Mouse (Mus musculus) hindbrain, postnatal 0 days (tissue): ENCODE data around the gene Tenm4. TPM values are rescaled to one million over a fixed set of nuclear protein-coding genes. Genes with fewer than 3 reads are reported as not detected.

ENCODE experiments used
- ATAC-seq: fragments of 200-750 bp; cut with Nextera tagmentation; 2 replicates; pipeline ENCODE4 v1.8.0; 2017; ENCODE audit warnings: mild to moderate bottlenecking, moderate TSS enrichment, moderate library complexity
- DNase-seq: peaks from one replicate; pipeline ENCODE4 v3.0.0-alpha.2; 2015; ENCODE audit warnings: low spot score
- H3K27ac ChIP-seq: fragments of 300-500 bp; sonication (generic); 2 replicates; pipeline ENCODE4 v1.5.1; 2014; ENCODE audit warnings: mild to moderate bottlenecking
- H3K27me3 ChIP-seq: fragments of 300-500 bp; sonication (generic); 2 replicates; pipeline ENCODE4 v1.6.1; 2014; ENCODE audit warnings: low read length, mixed read lengths; ENCODE audit not compliant: insufficient read depth
- H3K36me3 ChIP-seq: fragments of 300-500 bp; sonication (generic); 2 replicates; pipeline ENCODE4 v1.6.1; 2014; ENCODE audit warnings: low read length, mixed read lengths; ENCODE audit not compliant: insufficient read depth
- H3K4me1 ChIP-seq: fragments of 300-500 bp; sonication (generic); 2 replicates; pipeline ENCODE4 v1.6.1; 2014; ENCODE audit warnings: antibody characterized with exemption, low read length, mixed read lengths; ENCODE audit not compliant: insufficient read depth
- H3K4me2 ChIP-seq: fragments of 300-500 bp; sonication (generic); 2 replicates; pipeline ENCODE4 v1.6.1; 2014; ENCODE audit warnings: low read depth, mild to moderate bottlenecking, low read length, moderate library complexity, mixed read lengths
- H3K4me3 ChIP-seq: fragments of 300-500 bp; sonication (generic); 2 replicates; pipeline ENCODE4 v1.5.1; 2014; ENCODE audit warnings: low read length
- H3K9ac ChIP-seq: fragments of 300-500 bp; sonication (generic); replicated peaks from 2 replicates; pipeline ENCODE4 v1.6.1; 2014; ENCODE audit warnings: mild to moderate bottlenecking, low read length, moderate library complexity, mixed read lengths
- H3K9me3 ChIP-seq: fragments of 300-500 bp; sonication (generic); 2 replicates; pipeline ENCODE4 v1.6.1; 2016; ENCODE audit warnings: low read length, mixed read lengths
- CTCF ChIP-seq: IDR thresholded peaks from 2 replicates; pipeline ENCODE4 v1.5.1; 2016; ENCODE audit warnings: antibody characterized with exemption, control low read depth, low read depth
- WGBS: fragments of 180-500 bp; shearing (Covaris S2); extraction: QIAGEN DNeasy Blood & Tissue Kit; methylation state at CpG from one replicate; pipeline ENCODE4 v1.1.7; 2014; 5-methylcytosine and 5-hydroxymethylcytosine counted together
- polyA plus RNA-seq: library from polyadenylated mRNA; unstranded; fragments of >200 nt; fragmentation: Nextera tagmentation; extraction: Ambion mirVana; gene quantifications from 2 replicates; pipeline ENCODE4 v1.2.1, GENCODE M21; 2015
- total RNA-seq: library from RNA; depleted of rRNA; stranded (reverse); fragments of >200 nt; gene quantifications from 2 replicates; pipeline ENCODE4 v1.2.3, GENCODE M21; 2014

Gene Tenm4
- total and polyA plus RNA-seq, 2 experiments from 2014 or later: 24.1 to 49.7 TPM

DNA sequence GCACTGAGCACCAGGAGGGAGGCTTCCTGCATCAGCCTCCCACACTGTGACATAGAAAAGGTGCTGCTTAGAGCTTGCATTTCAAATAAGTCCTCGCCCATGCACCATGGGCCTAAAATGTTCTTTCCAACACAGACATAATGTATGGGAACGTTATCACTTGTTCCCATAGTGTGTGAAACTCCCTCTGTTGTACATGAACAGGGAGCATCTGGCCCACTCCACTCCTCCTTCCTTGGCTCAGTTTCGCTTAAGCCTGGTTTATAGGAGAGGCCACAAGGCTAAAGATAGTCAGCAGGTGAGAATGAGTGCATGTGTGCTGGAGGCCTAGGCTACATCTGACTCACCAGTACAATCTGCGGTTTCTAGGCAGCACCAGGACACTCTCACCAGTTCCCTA lies 667.9 kb downstream of the Tenm4 start:
- Histone ChIP-seq H3K27ac (no peak overlapping the region), H3K4me3 (no peak overlapping the region), H3K4me2 (no peak overlapping the region), H3K9me3 (no peaks in the 10 kb centered on the region), H3K4me1 (0 out of 2 replicates have a peak, but pooled peaks cover 3% of the 10 kb centered on the region), H3K9ac (no peak overlapping the region), H3K36me3 (0 out of 2 replicates have a peak, but pooled peaks cover 5% of the 10 kb centered on the region), H3K27me3 (no peaks in the 10 kb centered on the region)
- no peak for ATAC-seq
- DNase-seq: no peak
- TF ChIP-seq CTCF: no peak
- WGBS: 90% methylated on average over 4 of the region's 4 CpGs

- Histone ChIP-seq H3K36me3 (0 out of 2 replicates have a peak, but pooled peaks cover 5% of the 10 kb centered on the region), H3K4me2 (no peak overlapping the region), H3K4me3 (no peak overlapping the region), H3K9me3 (no peaks in the 10 kb centered on the region), H3K4me1 (0 out of 2 replicates have a peak, but pooled peaks cover 3% of the 10 kb centered on the region), H3K9ac (no peak overlapping the region), H3K27me3 (no peaks in the 10 kb centered on the region), H3K27ac (no peak overlapping the region)
- WGBS: 87% methylated on average over 4 of the region's 4 CpGs
- DNase-seq: no peak
- TF ChIP-seq CTCF: no peak
- ATAC-seq: no peak
Observed at GRCm38 (mm10) chr7:96839586-96839985, 668.5 kb downstream of the Tenm4 start.

DNA sequence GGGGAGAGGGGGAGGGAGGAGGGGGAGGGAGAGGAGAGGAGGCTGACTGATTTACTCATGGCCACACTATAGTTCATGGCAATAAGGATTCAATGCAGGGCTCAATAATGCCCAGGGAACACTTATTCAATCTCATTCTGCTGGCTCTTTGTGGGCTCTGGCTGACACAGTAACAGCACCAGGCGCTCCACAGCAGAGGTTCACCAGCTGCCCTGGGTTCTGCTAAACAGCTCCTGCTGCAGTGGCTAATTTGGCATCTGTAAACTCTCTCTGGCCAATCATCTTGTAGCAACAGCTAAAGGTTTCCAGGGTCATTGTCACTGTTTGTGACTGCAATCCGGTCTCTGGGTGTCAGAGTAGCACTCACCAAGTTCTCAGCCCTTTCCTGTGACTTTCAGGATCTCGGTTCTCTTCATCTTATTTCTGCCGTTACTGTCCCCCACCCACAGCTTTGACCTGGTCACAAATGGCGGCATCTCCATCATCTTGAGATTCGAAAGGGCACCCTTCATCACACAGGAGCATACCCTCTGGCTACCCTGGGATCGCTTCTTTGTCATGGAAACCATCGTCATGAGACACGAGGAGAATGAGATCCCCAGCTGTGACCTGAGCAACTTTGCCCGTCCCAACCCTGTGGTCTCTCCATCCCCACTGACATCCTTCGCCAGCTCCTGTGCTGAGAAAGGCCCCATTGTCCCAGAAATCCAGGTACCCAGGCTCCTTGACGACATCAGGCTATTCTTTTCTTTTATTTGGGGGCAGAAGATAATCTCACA lies 671.6 kb downstream of the Tenm4 start:
- no peak for ATAC-seq
- WGBS: 34% methylated on average over 12 of the region's 12 CpGs
- no peaks in the 10 kb centered on the region for H3K27me3 ChIP-seq
- no peak overlapping the region for H3K4me2 ChIP-seq
- no peaks in the 10 kb centered on the region for H3K9me3 ChIP-seq
- no peak overlapping the region for H3K4me3 ChIP-seq
- 0 out of 2 replicates have a peak, but pooled peaks cover 5% of the 10 kb centered on the region for H3K36me3 ChIP-seq
- no peak overlapping the region for H3K9ac ChIP-seq
- no peak for DNase-seq
- no peaks in the 10 kb centered on the region for H3K4me1 ChIP-seq
- no peak for TF ChIP-seq CTCF
- H3K27ac ChIP-seq: no peak overlapping the region

GRCm38 (mm10) chr7:96844104-96844894 lies 673.3 kb downstream of the Tenm4 start:
- Histone ChIP-seq H3K36me3 (no peaks in the 10 kb centered on the region), H3K4me1 (no peaks in the 10 kb centered on the region), H3K9me3 (no peaks in the 10 kb centered on the region), H3K27me3 (no peaks in the 10 kb centered on the region), H3K27ac (no peak overlapping the region), H3K4me3 (no peak overlapping the region), H3K9ac (no peak overlapping the region), H3K4me2 (no peak overlapping the region)
- TF ChIP-seq CTCF: no peak
- no peak for DNase-seq
- no peak for ATAC-seq
- WGBS: 64% methylated on average over 8 of the region's 8 CpGs

- Histone ChIP-seq H3K27ac (no peak overlapping the region), H3K4me3 (no peak overlapping the region), H3K27me3 (no peaks in the 10 kb centered on the region), H3K4me2 (no peak overlapping the region), H3K4me1 (no peaks in the 10 kb centered on the region), H3K9ac (no peak overlapping the region), H3K36me3 (no peaks in the 10 kb centered on the region), H3K9me3 (no peaks in the 10 kb centered on the region)
- no peak for TF ChIP-seq CTCF
- whole genome bisulfite sequencing: 88% methylated on average over 2 of the region's 2 CpGs
- no peak for ATAC-seq
- no peak for DNase-seq
Observed at GRCm38 (mm10) chr7:96852781-96853180, 681.7 kb downstream of the Tenm4 start.

DNA sequence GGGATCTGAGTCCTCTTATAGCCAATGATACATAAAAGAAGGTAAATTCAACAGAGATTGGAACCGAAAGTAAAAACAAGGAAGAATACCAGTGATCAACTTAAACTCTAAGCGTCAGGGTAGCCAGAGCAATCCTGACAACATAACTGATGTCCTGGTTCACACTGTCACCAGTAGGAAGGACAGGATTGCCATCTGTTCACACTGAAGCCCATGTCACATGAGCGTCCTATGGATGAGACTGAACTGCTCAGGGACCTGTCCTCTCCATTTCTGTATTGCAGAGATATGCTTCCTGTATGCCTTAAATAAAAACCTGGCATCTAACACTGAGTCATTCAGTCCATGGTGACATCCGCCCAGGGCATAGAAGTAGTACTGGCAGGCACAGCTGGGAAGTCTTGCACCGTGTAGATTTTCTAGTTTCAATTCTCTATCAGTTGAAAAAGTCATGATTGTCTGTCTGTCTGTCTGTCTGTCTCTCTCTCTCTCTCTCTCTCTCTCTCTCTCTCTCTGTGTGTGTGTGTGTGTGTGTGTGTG lies 684.9 kb downstream of the Tenm4 start:
- no peak for TF ChIP-seq CTCF

More for the DNA sequence above, 684.9 kb downstream of the Tenm4 start:
- Histone ChIP-seq H3K9me3 (no peaks in the 10 kb centered on the region), H3K27me3 (no peaks in the 10 kb centered on the region), H3K27ac (no peak overlapping the region), H3K4me2 (no peak overlapping the region), H3K9ac (no peak overlapping the region), H3K36me3 (no peaks in the 10 kb centered on the region), H3K4me3 (no peak overlapping the region), H3K4me1 (no peaks in the 10 kb centered on the region)
- 78% methylated on average over 5 of the region's 5 CpGs for WGBS
- DNase-seq (no peak), ATAC-seq (no peak)
